Mouse (Mus musculus) liver, adult 2 months (tissue): ENCODE data around the gene Styk1.

Experiments used
- CTCF ChIP-seq: fragments of 200-500 bp; IDR thresholded peaks from 2 replicates; pipeline ENCODE4 v1.5.1; 2011; ENCODE audit warnings: low read depth, low read length, control low read depth
- POLR2A ChIP-seq: fragments of 200-500 bp; IDR thresholded peaks from 2 replicates; pipeline ENCODE4 v1.6.1; 2011; ENCODE audit warnings: low read length, control low read depth; ENCODE audit not compliant: insufficient read depth; ENCODE audit errors: extremely low read depth

GRCm38 (mm10) chr6:131262778-131263177 is 90.6 kb downstream of the Styk1 start:
- TF ChIP-seq CTCF (no peak), POLR2A (no peak)
